Mouse (Mus musculus): ENCODE data around the gene Pik3cg. TPM values are rescaled to one million over a fixed set of nuclear protein-coding genes. Genes with fewer than 3 reads are reported as not detected.

Pik3cg gene
- polyA plus RNA-seq, 1 experiment from 2014 or later, result 0.78 TPM

DNA sequence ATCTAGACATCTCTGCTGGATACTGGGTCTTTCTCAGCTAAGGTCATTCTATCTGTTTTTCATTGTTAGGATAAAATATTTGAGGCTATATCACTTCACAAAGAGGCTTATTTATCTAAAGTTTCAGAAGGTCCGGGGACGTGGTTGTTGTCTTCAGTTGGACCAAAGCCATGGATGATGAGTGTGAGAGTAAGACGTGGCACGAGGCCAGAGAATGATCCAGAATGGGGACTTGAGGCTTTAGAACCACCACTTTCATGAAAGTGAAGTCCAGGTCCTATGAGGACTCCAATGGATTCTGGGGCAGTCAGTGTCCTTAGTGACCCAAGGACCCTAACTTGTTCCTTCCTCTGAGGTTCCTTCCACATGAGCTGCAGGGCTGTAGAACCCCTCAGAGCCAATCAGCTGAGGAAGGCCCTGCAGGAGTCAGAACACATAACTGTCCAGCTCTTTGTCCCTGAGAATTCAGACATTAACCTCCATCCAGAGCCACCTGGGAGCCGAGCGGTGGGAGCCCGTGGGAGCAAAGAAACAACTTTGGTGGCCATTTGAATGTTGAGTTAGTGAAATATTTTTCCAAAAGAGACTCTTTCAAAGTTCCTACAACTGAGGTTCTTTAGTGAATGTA, 14.4 kb upstream of the Pik3cg start:
- Histone ChIP-seq H3K4me3 (no peak overlapping the region), H3K4me1 (no peaks in the 10 kb centered on the region), H3K36me3 (no peaks in the 10 kb centered on the region), H3K27ac (replicated peaks) (no peak overlapping the region), H3K27me3 (no peaks in the 10 kb centered on the region), H3K4me2 (replicated peaks) (no peak overlapping the region), H3K9ac (replicated peaks) (no peak overlapping the region), H3K9me3 (no peaks in the 10 kb centered on the region)
- 90% methylated on average over 7 of the region's 7 CpGs for WGBS
- no peak for ATAC-seq (replicated peaks)

DNA sequence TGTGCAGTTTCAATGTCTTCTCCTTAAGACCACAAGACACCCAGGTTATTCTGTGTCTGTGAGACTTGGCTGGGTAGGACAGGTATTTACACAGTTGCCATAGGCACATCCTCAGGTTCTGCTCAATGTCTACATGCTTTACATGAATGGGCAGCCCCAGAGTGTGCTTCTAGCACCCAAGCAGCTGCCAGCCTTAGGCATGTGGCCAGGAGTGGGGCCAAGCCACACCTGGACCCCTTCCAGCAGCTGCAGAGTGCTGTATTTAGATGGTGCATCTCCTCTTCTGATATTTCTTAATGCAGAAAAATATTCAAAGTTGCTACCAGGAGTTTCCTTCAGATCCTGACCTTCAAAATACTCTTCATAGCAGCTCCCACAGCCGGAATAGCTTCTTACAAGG, 11.9 kb upstream of the Pik3cg start:
- Histone ChIP-seq H3K9ac (replicated peaks) (no peak overlapping the region), H3K27ac (replicated peaks) (no peak overlapping the region), H3K9me3 (no peaks in the 10 kb centered on the region), H3K4me2 (replicated peaks) (no peak overlapping the region), H3K36me3 (no peaks in the 10 kb centered on the region), H3K27me3 (no peaks in the 10 kb centered on the region), H3K4me1 (no peaks in the 10 kb centered on the region), H3K4me3 (no peak overlapping the region)
- ATAC-seq (replicated peaks), result no peak
- WGBS, result 85% methylated on average over 1 of the region's 1 CpGs

DNA sequence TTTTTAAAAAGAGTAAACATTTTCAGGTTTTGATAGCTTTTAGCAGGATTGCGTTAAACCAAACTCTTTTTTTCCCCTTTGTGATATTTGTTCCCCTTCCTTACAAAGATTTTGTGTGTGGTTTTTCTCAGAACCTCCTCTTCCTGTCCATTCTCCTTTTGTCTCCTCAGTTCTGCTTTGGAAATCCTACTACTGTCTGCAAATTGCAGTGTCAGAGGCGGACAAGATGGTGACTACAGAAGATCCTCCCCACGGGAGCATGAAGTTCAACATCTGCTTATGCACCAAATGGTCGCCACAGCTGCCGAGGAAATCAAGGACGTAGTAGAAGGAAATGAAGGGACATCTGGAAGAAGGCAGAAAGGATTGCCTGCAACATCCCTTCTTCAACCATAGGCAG, 6.7 kb upstream of the Pik3cg start:
- ATAC-seq (replicated peaks), result no peak
- H3K4me3 ChIP-seq, result no peak overlapping the region

DNA sequence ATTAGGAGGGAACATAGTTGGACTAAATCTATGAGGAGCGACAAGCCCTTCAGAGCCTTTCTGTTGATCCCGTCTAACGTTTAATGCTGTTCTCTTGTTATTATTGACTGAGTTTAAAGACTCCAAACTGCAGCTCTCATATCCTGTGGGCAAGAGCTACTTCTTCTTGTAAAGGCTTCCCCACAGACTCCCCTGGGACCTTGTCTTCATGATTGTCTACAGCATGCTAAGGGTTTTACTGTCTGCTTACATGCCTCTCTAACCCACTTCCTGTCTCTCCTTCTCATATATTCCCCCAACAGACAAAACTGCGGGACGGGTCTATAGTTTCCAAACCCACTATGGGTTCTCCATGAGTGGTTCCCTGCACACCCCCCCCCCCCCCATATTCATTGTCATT, 4.2 kb upstream of the Pik3cg start:
- no peaks in the 10 kb centered on the region for H3K9me3 ChIP-seq
- H3K4me3 ChIP-seq, result no peak overlapping the region
- no peak overlapping the region for H3K9ac ChIP-seq (replicated peaks)

More for the DNA sequence above, 6.7 kb upstream of the Pik3cg start:
- WGBS, result 89% methylated on average over 6 of the region's 6 CpGs
- Histone ChIP-seq H3K4me1 (peaks cover 11% of the 10 kb centered on the region), H3K4me2 (replicated peaks) (no peak overlapping the region), H3K36me3 (no peaks in the 10 kb centered on the region), H3K9me3 (no peaks in the 10 kb centered on the region), H3K27me3 (no peaks in the 10 kb centered on the region), H3K9ac (replicated peaks) (no peak overlapping the region), H3K27ac (replicated peaks) (no peak overlapping the region)

DNA sequence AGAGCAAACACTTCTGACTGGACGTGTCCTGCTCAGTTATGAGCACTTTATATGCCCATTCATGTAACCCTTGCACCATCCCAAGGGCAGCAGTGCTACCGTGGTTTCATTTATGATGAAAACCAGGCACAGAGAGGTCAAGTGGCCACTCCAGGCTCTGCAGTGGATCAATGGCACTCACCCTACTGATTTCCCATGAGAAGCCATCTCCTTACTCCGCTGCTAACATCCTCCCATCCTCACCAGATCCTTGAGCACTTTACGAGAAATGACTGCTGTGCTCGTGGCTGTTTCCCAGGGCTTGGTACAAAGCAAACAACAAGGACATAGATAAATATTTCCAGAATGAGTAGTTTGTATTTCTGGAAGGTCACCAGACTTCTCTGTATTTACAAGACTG, 3.7 kb upstream of the Pik3cg start:
- H3K9me3 ChIP-seq, result no peaks in the 10 kb centered on the region
- no peaks in the 10 kb centered on the region for H3K36me3 ChIP-seq
- H3K27ac ChIP-seq (replicated peaks), result no peak overlapping the region
- H3K4me2 ChIP-seq (replicated peaks), result no peak overlapping the region
- peaks cover 11% of the 10 kb centered on the region for H3K4me1 ChIP-seq
- H3K27me3 ChIP-seq, result no peaks in the 10 kb centered on the region
- 90% methylated on average over 5 of the region's 5 CpGs for whole genome bisulfite sequencing
- no peak overlapping the region for H3K9ac ChIP-seq (replicated peaks)
- no peak for ATAC-seq (replicated peaks)
- H3K4me3 ChIP-seq, result no peak overlapping the region

More for the DNA sequence above, 4.2 kb upstream of the Pik3cg start:
- Histone ChIP-seq H3K4me2 (replicated peaks) (no peak overlapping the region), H3K4me1 (peaks cover 11% of the 10 kb centered on the region), H3K36me3 (no peaks in the 10 kb centered on the region), H3K27ac (replicated peaks) (no peak overlapping the region), H3K27me3 (no peaks in the 10 kb centered on the region)
- WGBS, result 96% methylated on average over 5 of the region's 5 CpGs
- ATAC-seq (replicated peaks), result no peak

DNA sequence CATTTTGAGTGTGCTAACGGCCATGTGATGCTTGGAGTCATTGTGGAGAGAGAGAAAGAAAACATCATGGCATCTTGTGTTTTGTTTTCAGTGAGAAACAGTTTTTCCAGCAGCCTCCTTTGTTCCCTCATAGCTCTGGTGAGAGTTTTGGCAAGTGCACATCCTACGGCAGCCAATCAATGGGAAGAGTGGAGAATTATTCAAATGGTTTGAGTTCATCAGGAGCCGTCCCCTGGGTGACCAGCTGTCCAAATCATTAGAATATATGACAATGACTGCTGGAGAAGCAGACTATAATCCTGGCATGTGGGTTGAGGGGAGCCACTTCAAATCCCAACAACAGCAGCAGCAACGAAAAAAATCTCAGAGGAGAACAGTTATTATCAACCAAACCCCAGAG, 2.8 kb upstream of the Pik3cg start:
- H3K9me3 ChIP-seq, result no peaks in the 10 kb centered on the region
- no peak overlapping the region for H3K27ac ChIP-seq (replicated peaks)
- H3K27me3 ChIP-seq, result no peaks in the 10 kb centered on the region
- no peak overlapping the region for H3K4me2 ChIP-seq (replicated peaks)
- peaks cover 11% of the 10 kb centered on the region for H3K4me1 ChIP-seq
- no peaks in the 10 kb centered on the region for H3K36me3 ChIP-seq
- no peak overlapping the region for H3K4me3 ChIP-seq
- no peak overlapping the region for H3K9ac ChIP-seq (replicated peaks)
- 26% methylated on average over 4 of the region's 4 CpGs for whole genome bisulfite sequencing
- ATAC-seq (replicated peaks), result peak; percentile 67

DNA sequence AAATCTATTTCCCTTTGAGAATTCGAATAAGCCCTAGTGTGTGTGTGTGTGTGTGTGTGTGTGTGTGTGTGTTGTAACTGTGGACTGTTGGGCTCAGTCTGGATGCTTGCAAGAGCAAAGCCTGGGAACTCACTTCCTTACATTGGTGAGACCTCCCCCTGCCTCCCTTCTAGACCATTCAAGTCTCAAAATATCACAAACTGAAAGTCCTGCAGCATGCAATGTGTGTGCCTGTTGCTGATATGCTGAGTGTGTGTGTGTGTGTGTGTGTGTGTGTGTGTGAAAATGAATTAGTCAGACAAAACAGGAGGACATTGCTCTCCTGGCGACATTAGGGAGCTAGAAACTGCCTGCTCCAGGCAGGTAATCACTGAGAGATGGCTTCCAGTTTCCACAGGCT, 492 bp upstream of the Pik3cg start:
- no peak overlapping the region for H3K4me2 ChIP-seq (replicated peaks)
- ATAC-seq (replicated peaks), result no peak
- H3K27me3 ChIP-seq, result no peaks in the 10 kb centered on the region
- no peak overlapping the region for H3K27ac ChIP-seq (replicated peaks)
- no peaks in the 10 kb centered on the region for H3K9me3 ChIP-seq
- peaks cover 12% of the 10 kb centered on the region for H3K4me1 ChIP-seq
- H3K9ac ChIP-seq (replicated peaks), result no peak overlapping the region
- no peak overlapping the region for H3K4me3 ChIP-seq
- 89% methylated on average over 2 of the region's 2 CpGs for WGBS
- H3K36me3 ChIP-seq, result no peaks in the 10 kb centered on the region

DNA sequence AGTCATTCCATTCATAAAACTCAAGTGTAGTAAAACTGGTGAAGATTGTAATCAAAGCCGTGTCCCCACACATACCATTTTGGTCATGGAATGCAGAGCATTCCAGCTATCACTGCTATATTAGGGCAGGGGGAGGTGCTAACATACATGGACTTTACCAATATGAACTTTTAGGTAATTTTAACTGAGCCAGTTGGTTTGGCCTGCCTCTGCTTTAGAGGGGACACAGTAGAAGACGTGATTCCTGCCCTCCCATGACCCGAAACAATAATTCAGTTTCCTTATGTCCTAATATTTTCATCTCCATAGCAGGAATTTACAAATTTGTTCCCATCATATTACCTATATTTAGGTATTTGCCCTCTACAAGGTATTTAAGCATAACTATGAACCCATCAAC, 1.3 kb downstream of the Pik3cg start:
- Histone ChIP-seq H3K4me1 (peaks cover 15% of the 10 kb centered on the region), H3K27me3 (no peaks in the 10 kb centered on the region), H3K36me3 (no peaks in the 10 kb centered on the region), H3K9ac (replicated peaks) (no peak overlapping the region), H3K4me2 (replicated peaks) (no peak overlapping the region), H3K9me3 (no peaks in the 10 kb centered on the region), H3K27ac (replicated peaks) (no peak overlapping the region), H3K4me3 (no peak overlapping the region)
- ATAC-seq (replicated peaks), result no peak
- WGBS, result 93% methylated on average over 3 of the region's 3 CpGs

DNA sequence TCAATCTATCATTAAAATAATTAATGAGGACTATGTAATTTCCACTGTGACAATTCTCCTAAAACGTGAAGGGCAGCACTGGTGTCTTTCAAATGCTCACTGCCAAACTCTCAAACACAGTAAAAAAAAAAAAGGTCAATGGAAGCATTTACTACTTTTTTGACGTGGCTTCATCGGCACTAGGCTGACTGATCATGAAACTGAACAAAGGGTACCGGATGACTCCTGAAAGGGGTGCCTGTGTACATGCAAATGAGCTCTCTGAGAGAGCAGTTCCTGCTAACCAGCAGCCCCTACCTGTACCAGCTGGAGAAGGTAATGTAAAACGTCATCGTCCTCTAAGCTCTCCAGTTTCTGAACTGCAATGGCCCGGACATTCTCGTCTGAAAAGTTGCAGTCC, 4.8 kb downstream of the Pik3cg start:
- no peaks in the 10 kb centered on the region for H3K9me3 ChIP-seq
- H3K27ac ChIP-seq (replicated peaks), result no peak overlapping the region
- no peak overlapping the region for H3K4me3 ChIP-seq
- H3K4me2 ChIP-seq (replicated peaks), result no peak overlapping the region
- peaks cover 4% of the 10 kb centered on the region; the same call in 1 of the 2 replicates for H3K4me1 ChIP-seq
- H3K36me3 ChIP-seq, result no peaks in the 10 kb centered on the region
- H3K9ac ChIP-seq (replicated peaks), result no peak overlapping the region
- H3K27me3 ChIP-seq, result no peaks in the 10 kb centered on the region
- 0 out of 2 replicates have a peak, but pooled peaks have one; percentile 46 for ATAC-seq (replicated peaks)
- 39% methylated on average over 8 of the region's 8 CpGs for WGBS

DNA sequence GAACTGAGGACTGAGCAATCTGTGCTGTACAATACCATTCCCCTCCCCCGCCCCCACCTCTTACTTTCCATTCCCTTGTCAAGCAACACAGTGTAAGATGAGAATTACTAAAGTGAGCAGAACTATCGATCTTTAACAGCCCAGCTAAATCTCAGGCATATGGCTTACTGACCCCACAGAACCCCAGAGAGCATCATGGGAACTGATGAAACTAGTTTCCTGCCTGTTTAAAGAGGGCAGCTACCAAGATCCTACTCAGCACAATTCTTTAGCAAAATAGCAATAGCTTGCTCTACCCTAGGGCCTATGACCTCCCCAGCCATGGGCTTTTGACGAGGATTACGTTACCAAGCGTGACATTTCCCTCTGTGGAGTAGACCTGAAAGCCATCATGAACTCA, 5.9 kb downstream of the Pik3cg start:
- no peak overlapping the region for H3K9ac ChIP-seq (replicated peaks)
- no peak overlapping the region for H3K4me2 ChIP-seq (replicated peaks)
- H3K4me1 ChIP-seq, result peaks cover 4% of the 10 kb centered on the region; the same call in 1 of the 2 replicates
- 90% methylated on average over 5 of the region's 5 CpGs for WGBS
- no peak for ATAC-seq (replicated peaks)
- no peaks in the 10 kb centered on the region for H3K36me3 ChIP-seq
- H3K27ac ChIP-seq (replicated peaks), result no peak overlapping the region
- no peaks in the 10 kb centered on the region for H3K27me3 ChIP-seq
- H3K4me3 ChIP-seq, result no peak overlapping the region
- no peaks in the 10 kb centered on the region for H3K9me3 ChIP-seq

DNA sequence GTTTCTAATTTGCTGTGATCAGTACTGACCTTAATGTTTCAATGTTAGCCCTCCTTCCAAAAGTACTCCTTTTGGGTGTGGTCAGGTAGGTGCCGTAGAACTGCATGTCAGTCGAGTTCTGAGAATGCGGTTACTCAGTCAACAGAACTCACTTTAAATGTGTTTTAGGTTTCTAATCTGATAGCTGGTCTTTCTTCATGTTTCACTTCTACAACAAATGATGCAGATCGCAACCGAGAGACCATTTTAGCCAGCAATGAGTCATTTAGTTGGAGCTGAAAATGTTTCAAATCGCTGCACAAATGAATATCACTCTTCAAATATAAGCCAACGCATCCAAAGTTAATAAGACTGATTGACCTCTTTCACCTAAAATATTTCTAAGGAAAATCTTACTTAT, 6.5 kb downstream of the Pik3cg start:
- WGBS, result 96% methylated on average over 7 of the region's 7 CpGs
- H3K9ac ChIP-seq (replicated peaks), result no peak overlapping the region
- no peak for ATAC-seq (replicated peaks)
- H3K4me1 ChIP-seq, result peaks cover 4% of the 10 kb centered on the region; the same call in 1 of the 2 replicates
- no peak overlapping the region for H3K27ac ChIP-seq (replicated peaks)
- H3K9me3 ChIP-seq, result no peaks in the 10 kb centered on the region
- H3K4me2 ChIP-seq (replicated peaks), result no peak overlapping the region
- no peaks in the 10 kb centered on the region for H3K36me3 ChIP-seq
- no peaks in the 10 kb centered on the region for H3K27me3 ChIP-seq
- no peak overlapping the region for H3K4me3 ChIP-seq

DNA sequence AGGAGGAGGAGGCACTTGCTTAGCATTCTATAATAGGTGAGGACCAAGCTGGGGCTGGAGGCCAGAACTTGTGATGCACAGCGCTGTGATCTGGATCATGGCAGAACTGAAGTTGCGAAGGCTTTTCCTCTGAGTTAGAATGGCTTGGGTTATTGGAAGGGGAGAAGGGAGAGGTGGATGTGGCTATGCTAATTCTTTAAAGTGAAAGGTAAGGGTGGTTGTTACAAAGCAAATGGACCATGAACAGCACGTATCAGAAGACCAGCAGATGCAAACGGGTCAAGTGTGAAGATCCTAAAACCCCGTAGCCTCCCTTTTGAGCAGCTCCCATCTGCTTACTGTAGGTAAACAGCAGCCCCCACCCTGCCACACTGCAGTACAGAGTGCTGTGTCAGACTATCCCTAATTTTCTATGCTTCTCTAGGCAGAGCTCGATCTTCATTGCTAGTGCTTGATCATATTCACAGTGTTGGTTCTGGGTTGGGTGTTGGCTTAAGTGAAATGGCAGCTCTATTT, 7.3 kb downstream of the Pik3cg start:
- Histone ChIP-seq H3K9me3 (no peaks in the 10 kb centered on the region), H3K9ac (replicated peaks) (no peak overlapping the region), H3K27ac (replicated peaks) (no peak overlapping the region), H3K36me3 (no peaks in the 10 kb centered on the region), H3K4me1 (peaks cover 4% of the 10 kb centered on the region; the same call in 1 of the 2 replicates), H3K4me3 (no peak overlapping the region), H3K27me3 (no peaks in the 10 kb centered on the region), H3K4me2 (replicated peaks) (no peak overlapping the region)
- WGBS, result 90% methylated on average over 6 of the region's 6 CpGs
- ATAC-seq (replicated peaks), result no peak

Data from forebrain, embryonic 15.5 days (tissue).